Mouse (Mus musculus): ENCODE measurements around the gene Stx6.

DNA sequence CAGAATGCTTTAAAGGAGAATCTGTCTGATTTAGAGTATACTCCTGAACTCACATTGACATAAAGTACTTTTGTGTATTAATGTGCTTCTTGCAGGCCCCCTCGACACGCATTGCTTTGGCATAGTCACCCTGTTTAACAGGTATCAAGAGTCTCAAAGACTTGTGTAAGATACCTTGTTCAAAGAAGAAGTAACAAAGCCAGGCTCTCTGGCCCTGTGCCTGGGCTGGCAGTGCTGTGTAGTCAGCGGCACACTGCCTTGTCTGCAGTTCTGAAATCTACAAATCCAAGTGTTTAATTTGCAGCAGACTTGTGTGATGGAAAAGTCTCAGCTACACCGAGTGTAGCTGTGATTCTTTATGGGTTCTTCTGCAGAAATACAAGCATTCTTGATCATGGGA, 38.2 kb downstream of the Stx6 start:
- TF ChIP-seq FLI1 (IDR thresholded peaks at IDR 0.05; ENCODE audit: low read length) (no peak), GATA1 (IDR thresholded peaks at IDR 0.05; ENCODE audit: borderline replicate concordance, low read length) (no peak)
